Mouse (Mus musculus) embryonic facial prominence, embryonic 14.5 days (tissue): ENCODE measurements at regions not wholly inside any gene's neighbourhood (a gene's known extent, or its start where the extent isn't known, plus 50 kb on each side); places are given as distances from the start of the nearest gene placed in this dataset.
A peak's percentile ranks its signal among the peaks of the same experiment; 100 is the strongest.

Experiments used
- ATAC-seq: fragments of 200-750 bp; cut with Nextera tagmentation; 2 replicates; pipeline ENCODE4 v1.8.0; 2017; ENCODE audit warnings: low read depth, moderate number of reproducible peaks, moderate TSS enrichment
- DNase-seq: peaks from one replicate; pipeline ENCODE4 v3.0.0-alpha.2; 2015; ENCODE audit warnings: low spot score
- H3K27ac ChIP-seq: fragments of 300-500 bp; sonication (generic); replicated peaks from 2 replicates; pipeline ENCODE4 v1.5.1; 2014; ENCODE audit warnings: low read depth, mild to moderate bottlenecking, low read length, moderate library complexity
- H3K27me3 ChIP-seq: fragments of 300-500 bp; sonication (generic); replicated peaks from 2 replicates; pipeline ENCODE4 v1.6.1; 2014; ENCODE audit warnings: low read length; ENCODE audit not compliant: control insufficient read depth, insufficient read depth
- H3K36me3 ChIP-seq: fragments of 300-500 bp; sonication (generic); 2 replicates; pipeline ENCODE4 v1.6.1; 2014; ENCODE audit warnings: low read length, mixed read lengths; ENCODE audit not compliant: control insufficient read depth, insufficient read depth
- H3K4me1 ChIP-seq: fragments of 300-500 bp; sonication (generic); 2 replicates; pipeline ENCODE4 v1.6.1; 2014; ENCODE audit warnings: antibody characterized with exemption, low read length; ENCODE audit not compliant: control insufficient read depth, insufficient read depth
- H3K4me2 ChIP-seq: fragments of 300-500 bp; sonication (generic); 2 replicates; pipeline ENCODE4 v1.6.1; 2014; ENCODE audit warnings: low read depth, mild to moderate bottlenecking, low read length, moderate library complexity, mixed read lengths
- H3K4me3 ChIP-seq: fragments of 300-500 bp; sonication (generic); 2 replicates; pipeline ENCODE4 v1.5.1; 2014; ENCODE audit warnings: low read depth, mild to moderate bottlenecking, low read length
- H3K9ac ChIP-seq: fragments of 300-500 bp; sonication (generic); 2 replicates; pipeline ENCODE4 v1.6.1; 2014; ENCODE audit warnings: low read depth, mild to moderate bottlenecking, low read length, moderate library complexity, mixed read lengths
- H3K9me3 ChIP-seq: fragments of 300-500 bp; sonication (generic); 2 replicates; pipeline ENCODE4 v1.6.1; 2016; ENCODE audit warnings: low read length; ENCODE audit not compliant: control insufficient read depth
- WGBS: fragments of 180-500 bp; shearing (Covaris S2); extraction: QIAGEN DNeasy Blood & Tissue Kit; methylation state at CpG from one replicate; pipeline ENCODE4 v1.1.7; 2014; 5-methylcytosine and 5-hydroxymethylcytosine counted together

DNA sequence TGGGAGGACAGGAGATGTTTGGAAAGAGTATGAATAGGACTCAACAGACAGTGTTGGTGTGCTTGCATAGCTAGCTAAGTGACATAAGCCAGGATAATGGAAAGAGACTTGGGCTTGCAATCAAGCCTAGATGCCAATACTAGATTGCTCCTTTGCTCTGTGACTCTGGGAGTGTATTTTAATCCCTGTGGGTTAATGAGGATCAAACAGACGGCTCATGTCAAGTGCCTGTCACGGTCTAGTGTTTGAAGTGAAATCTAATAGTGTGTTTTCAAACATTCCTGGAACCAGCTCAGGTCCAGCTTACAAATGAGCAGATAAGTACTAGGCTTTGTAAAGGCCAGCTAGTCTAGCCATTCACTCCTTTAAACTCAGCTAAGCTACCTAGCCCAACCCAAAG is 64.1 kb upstream of the Ranbp3l start:
- no peak overlapping the region for H3K9ac ChIP-seq
- no peak overlapping the region for H3K4me2 ChIP-seq
- ATAC-seq (no peak), DNase-seq (no peak)
- WGBS = 45% methylated on average over 2 of the region's 2 CpGs
- H3K36me3 ChIP-seq = no peaks in the 10 kb centered on the region
- no peaks in the 10 kb centered on the region for H3K4me1 ChIP-seq
- no peak overlapping the region for H3K4me3 ChIP-seq
- H3K27me3 ChIP-seq = no peaks in the 10 kb centered on the region
- H3K9me3 ChIP-seq = no peaks in the 10 kb centered on the region
- no peak overlapping the region for H3K27ac ChIP-seq

DNA sequence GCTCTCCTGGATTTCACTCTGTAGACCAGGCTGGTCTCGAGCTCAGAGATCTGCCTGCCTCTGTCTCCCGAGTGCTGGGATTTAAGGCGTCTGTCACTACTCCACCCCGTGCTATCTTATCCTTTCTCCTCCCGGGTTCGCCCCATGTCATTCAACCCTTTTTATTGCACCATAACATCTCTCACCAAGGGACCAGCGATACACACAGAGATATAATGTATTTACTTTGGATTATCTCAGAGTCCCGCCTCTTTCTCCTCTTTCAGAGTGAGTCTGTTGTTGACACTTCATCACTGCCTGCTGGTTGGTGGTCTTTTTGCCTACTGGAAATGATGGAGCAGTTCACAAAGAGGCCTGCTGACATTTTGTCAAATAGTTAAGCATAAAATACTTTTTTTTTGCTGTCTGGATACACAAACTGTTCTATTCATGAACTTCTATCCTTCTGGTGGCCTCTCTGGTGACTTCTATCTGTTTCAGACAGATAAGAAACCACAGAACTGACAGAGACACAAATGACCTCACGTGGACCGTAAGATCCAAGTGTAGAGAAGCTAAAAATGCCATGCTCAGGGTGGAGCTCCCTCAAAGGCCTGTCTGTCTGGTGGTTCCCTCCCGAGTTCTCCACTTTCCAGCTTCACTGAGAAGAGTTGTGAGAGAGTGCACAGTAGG is 70.1 kb upstream of the Ranbp3l start:
- H3K9me3 ChIP-seq = no peaks in the 10 kb centered on the region
- H3K4me2 ChIP-seq = no peak overlapping the region
- no peak overlapping the region for H3K9ac ChIP-seq
- ATAC-seq = no peak
- 85% methylated on average over 11 of the region's 11 CpGs for WGBS
- H3K27me3 ChIP-seq = no peaks in the 10 kb centered on the region
- no peak overlapping the region for H3K27ac ChIP-seq
- H3K4me3 ChIP-seq = no peak overlapping the region
- no peak for DNase-seq
- H3K4me1 ChIP-seq = no peaks in the 10 kb centered on the region
- no peaks in the 10 kb centered on the region for H3K36me3 ChIP-seq

DNA sequence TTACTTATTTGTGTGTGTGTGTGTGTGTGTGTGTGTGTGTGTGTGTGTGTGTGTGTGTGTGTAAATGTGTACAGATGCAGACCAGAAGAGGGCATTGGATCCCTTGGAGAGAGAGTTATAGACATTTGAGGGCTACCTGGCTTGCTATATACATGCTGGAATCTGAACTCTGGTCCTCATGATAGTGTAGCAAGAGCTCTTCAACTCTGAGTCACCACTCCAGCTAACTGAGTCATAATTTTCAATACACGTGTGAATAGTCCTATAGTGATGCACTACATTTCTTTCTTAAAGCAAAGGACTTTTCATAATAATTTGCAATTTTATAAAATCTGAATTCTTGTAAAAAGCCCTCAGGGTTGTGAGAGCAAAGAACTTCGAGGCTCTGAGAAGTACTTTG is 70.9 kb upstream of the Ranbp3l start:
- 78% methylated on average over 2 of the region's 2 CpGs for WGBS
- Histone ChIP-seq H3K27ac (no peak overlapping the region), H3K4me1 (no peaks in the 10 kb centered on the region), H3K36me3 (no peaks in the 10 kb centered on the region), H3K9me3 (no peaks in the 10 kb centered on the region), H3K4me3 (no peak overlapping the region), H3K4me2 (no peak overlapping the region), H3K9ac (no peak overlapping the region), H3K27me3 (no peaks in the 10 kb centered on the region)
- ATAC-seq = no peak
- no peak for DNase-seq

DNA sequence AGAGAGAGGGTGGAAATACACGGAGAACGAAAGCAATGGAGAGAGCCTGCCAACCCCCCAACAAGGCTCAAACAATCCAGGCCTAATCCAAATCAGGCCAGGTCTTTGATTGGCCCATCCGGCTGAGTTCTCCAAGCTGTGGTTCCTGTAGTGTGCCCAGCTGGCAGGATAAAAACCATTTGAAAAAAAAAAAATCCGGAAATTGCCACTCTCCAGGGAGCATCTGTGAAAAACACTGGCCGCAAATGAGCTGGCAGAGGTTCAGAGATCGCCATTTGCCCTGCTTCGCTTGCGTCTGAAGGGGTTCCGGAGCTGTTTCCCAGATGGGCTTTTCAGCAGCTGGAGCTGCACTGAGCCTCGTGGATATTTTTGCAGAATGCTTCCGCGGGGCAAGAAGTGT is 71.4 kb upstream of the Ranbp3l start:
- peak overlapping the region; percentile 15 for H3K27ac ChIP-seq
- DNase-seq = peak; percentile 76

DNA sequence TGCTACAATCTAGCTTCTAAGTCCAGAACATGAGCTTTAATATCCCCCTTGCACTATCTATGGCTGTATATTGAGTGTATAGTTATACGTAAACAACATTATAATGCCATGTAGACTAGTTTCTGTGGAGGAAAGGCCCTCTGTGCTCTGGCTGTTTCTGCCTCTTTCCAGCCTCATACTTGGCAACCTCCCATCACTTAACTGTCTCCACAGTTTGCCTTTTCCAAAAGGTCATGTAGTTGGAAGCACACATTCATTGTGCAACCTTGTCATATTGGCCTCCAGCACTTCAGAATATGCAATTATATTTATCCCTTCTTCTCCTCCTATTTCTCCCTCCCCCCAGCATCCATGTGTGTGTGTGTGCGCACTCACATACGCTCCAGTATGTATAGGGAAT is 82.2 kb upstream of the Ranbp3l start:
- Histone ChIP-seq H3K36me3 (no peaks in the 10 kb centered on the region), H3K27ac (no peak overlapping the region), H3K4me3 (no peak overlapping the region), H3K27me3 (no peaks in the 10 kb centered on the region), H3K9me3 (no peaks in the 10 kb centered on the region), H3K4me2 (no peak overlapping the region), H3K4me1 (no peaks in the 10 kb centered on the region), H3K9ac (no peak overlapping the region)
- WGBS = 96% methylated on average over 3 of the region's 3 CpGs
- ATAC-seq = no peak
- no peak for DNase-seq

More for the DNA sequence above, 71.4 kb upstream of the Ranbp3l start:
- no peaks in the 10 kb centered on the region for H3K27me3 ChIP-seq
- no peak overlapping the region for H3K4me3 ChIP-seq
- H3K4me1 ChIP-seq = no peaks in the 10 kb centered on the region
- no peak overlapping the region for H3K4me2 ChIP-seq
- no peaks in the 10 kb centered on the region for H3K9me3 ChIP-seq
- H3K36me3 ChIP-seq = no peaks in the 10 kb centered on the region
- H3K9ac ChIP-seq = no peak overlapping the region
- 51% methylated on average over 12 of the region's 12 CpGs for WGBS
- ATAC-seq = peak; percentile 55; the same call in 1 of the 2 replicates

DNA sequence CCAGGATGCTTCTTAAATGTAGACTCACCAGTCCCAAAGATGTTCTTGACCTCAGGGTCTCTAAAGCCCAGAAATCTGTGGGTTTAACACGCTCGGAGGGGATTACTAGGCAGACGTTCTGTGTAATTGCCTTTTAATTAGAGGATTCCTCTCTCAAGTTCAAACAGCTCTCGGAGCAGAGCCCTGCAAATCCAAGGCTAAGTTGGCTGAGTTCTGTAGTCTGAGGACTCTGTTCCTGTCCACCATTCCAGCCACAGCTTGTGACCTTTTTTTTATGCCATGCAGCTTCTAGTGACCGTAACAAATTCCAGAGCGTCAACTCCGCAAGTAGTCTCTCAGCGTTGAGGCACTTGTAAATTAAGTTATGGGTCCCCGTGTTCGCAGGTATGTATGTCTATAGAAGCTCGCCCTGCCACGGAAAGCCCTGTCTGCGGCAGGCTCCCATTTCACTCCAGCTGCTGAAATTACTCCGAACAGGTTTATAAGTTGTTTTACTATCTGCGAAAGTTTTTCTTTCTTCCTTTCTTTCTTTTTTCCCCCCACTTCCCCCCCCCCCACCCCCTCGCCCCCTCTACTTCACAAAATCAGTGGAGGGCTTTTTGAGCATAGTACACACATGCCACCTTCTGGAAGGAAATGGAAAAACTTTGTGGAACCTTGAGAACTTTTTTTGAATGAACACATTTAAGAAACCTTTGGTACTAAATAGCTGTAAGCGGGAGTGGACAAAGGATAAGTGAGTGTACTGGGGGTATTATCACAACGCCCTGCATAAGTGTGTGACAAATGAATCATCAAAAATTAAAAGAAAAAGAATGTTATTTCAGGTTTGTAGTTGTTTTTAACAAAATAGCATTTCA is 82.9 kb upstream of the Ranbp3l start:
- Histone ChIP-seq H3K4me1 (no peaks in the 10 kb centered on the region), H3K9ac (no peak overlapping the region), H3K4me2 (peak overlapping the region; percentile 46), H3K36me3 (no peaks in the 10 kb centered on the region), H3K9me3 (no peaks in the 10 kb centered on the region), H3K27ac (no peak overlapping the region), H3K4me3 (peak overlapping the region; percentile 14; the same call in 1 of the 2 replicates), H3K27me3 (no peaks in the 10 kb centered on the region)
- WGBS = 44% methylated on average over 18 of the region's 18 CpGs
- no peak for ATAC-seq
- peak; percentile 37 for DNase-seq

DNA sequence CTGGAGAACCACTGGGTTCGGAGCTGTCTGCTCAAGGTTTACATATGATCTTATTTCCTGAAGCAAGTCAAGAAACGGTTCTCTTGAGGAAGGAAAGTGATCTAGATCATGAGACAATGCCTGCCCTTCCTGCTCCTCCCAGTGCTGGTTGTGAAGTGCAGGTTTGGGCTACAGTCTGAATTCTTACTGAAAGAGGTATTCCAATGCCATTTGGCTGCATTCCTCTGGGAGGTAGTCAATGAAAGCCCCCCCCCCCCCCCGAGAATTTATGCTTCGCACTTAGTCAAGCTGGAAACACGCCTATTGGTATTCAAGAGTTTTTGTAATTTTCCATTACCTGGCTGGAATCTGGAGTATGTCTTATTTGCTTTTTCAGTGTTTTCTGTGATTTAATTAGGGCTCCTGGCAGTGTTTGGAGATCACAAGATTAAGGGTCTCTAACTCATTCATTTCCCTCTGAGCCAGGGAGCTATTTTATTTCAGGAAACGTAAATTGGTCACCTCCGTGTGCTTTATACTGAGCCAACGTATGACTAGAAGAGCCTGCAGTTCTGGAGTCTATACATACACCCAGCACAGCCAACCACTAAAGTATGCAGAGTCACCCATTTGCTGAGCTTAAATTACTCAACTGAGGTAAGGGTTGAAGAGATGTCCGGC is 84.7 kb upstream of the Ranbp3l start:
- DNase-seq (peak; percentile 50), ATAC-seq (0 out of 2 replicates have a peak, but pooled peaks have one; percentile 60)
- Histone ChIP-seq H3K9me3 (no peaks in the 10 kb centered on the region), H3K4me1 (no peaks in the 10 kb centered on the region), H3K9ac (no peak overlapping the region), H3K4me2 (no peak overlapping the region), H3K36me3 (no peaks in the 10 kb centered on the region), H3K27ac (no peak overlapping the region), H3K4me3 (no peak overlapping the region), H3K27me3 (no peaks in the 10 kb centered on the region)
- WGBS = 58% methylated on average over 9 of the region's 9 CpGs

DNA sequence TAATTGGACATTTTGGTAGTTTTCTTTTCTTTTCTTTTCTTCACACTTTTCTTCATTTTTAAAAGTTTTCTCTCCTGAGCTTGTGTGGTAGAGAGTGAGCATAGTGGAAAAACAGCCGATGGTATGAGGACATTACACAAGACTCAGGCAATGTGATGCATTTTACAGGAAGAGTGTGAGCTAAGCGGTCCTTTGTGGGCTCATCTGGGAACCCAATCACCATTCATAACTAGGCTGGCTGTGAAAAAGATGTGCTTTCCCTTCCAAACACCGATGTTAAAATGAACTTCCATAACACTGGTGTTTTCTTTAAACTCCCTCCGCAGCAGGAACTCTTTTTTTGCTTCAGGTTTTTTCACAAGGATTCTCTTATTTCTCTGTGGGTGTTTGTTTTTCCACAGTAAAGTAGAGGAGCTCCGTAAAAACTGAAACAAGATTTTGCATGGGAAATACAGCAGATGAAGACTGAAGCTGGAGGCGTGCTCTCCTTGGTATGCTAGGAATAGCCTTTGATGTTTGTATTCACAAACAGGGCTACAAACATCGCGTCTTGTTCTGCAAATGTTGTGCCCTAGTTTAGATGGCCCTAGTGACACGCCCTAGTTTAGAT is 92.8 kb upstream of the Ranbp3l start:
- DNase-seq (no peak), ATAC-seq (no peak)
- Histone ChIP-seq H3K4me3 (no peak overlapping the region), H3K4me2 (no peak overlapping the region), H3K4me1 (no peaks in the 10 kb centered on the region), H3K36me3 (no peaks in the 10 kb centered on the region), H3K27me3 (no peaks in the 10 kb centered on the region), H3K27ac (no peak overlapping the region), H3K9ac (no peak overlapping the region), H3K9me3 (peaks cover 6% of the 10 kb centered on the region; the same call in 1 of the 2 replicates)
- WGBS = 63% methylated on average over 9 of the region's 9 CpGs
